Mouse (Mus musculus) cerebellum, adult 2 months (tissue): Measurements from ENCODE around the gene Ankrd12. TPM values are rescaled to one million over a fixed set of nuclear protein-coding genes. Genes with fewer than 3 reads are reported as not detected.
"Not testable (repeated sequence)": the region's sequence is repeated elsewhere in the genome, so short reads cannot be mapped to it uniquely, and the experiment has no call there.

Experiments
- DNase-seq, 2 experiments: peaks; one replicate each; pipeline ENCODE4 v3.0.0; 2021
- H3K27ac ChIP-seq: fragments of 200-500 bp; 2 replicates; pipeline ENCODE4 v1.5.1; 2012; ENCODE audit warnings: low read length, control low read depth, inconsistent platforms; ENCODE audit not compliant: insufficient read depth
- H3K27me3 ChIP-seq: fragments of 200-500 bp; 2 replicates; pipeline ENCODE4 v1.6.1; 2012; ENCODE audit warnings: inconsistent platforms, mild to moderate bottlenecking, low read length, moderate library complexity; ENCODE audit not compliant: control insufficient read depth, insufficient read depth
- H3K4me1 ChIP-seq: fragments of 200-500 bp; 2 replicates; pipeline ENCODE4 v1.6.1; 2011; ENCODE audit warnings: low read length; ENCODE audit not compliant: control insufficient read depth, insufficient read depth
- H3K4me3 ChIP-seq: fragments of 200-500 bp; replicated peaks from 2 replicates; pipeline ENCODE3; 2011; ENCODE audit warnings: mild to moderate bottlenecking, low read depth, low read length, control low read depth; ENCODE audit not compliant: insufficient read depth
- CTCF ChIP-seq: fragments of 200-500 bp; IDR thresholded peaks from 2 replicates; pipeline ENCODE4 v1.5.1; 2011; ENCODE audit warnings: low read depth, mild to moderate bottlenecking, control low read depth, low read length, moderate library complexity, borderline replicate concordance; ENCODE audit not compliant: insufficient read depth
- POLR2A ChIP-seq: fragments of 200-500 bp; IDR thresholded peaks from 2 replicates; pipeline ENCODE4 v1.6.1; 2011; ENCODE audit warnings: low read length, control low read depth, borderline replicate concordance; ENCODE audit not compliant: insufficient read depth
- WGBS: fragments of 180-500 bp; shearing (Covaris S2); methylation state at CpG from one replicate; pipeline ENCODE4 v1.1.7; 2018; 5-methylcytosine and 5-hydroxymethylcytosine counted together
- polyA plus RNA-seq: library from polyadenylated mRNA; depleted of rRNA; stranded (reverse); fragments of >200 nt; gene quantifications from 2 replicates; pipeline ENCODE4 v1.2.3, GENCODE M21; 2012

The Ankrd12 gene
- polyA plus RNA-seq, 1 experiment: 25.5 TPM

GRCm38 (mm10) chr17:66076174-66076927, 538 bp downstream of the Ankrd12 start:
- TF ChIP-seq CTCF: no peak
- no peak for TF ChIP-seq POLR2A
- peak overlapping the region; percentile 100 for H3K4me3 ChIP-seq
- under 1% methylated on average over 85 of the region's 95 CpGs for WGBS
- H3K4me1 ChIP-seq: no peaks in the 10 kb centered on the region
- H3K27me3 ChIP-seq: no peaks in the 10 kb centered on the region
- H3K27ac ChIP-seq: peak overlapping the region; percentile 87
- DNase-seq: peak; percentile 69 to 71

GRCm38 (mm10) chr17:66075827-66076173, 1.1 kb downstream of the Ankrd12 start:
- Histone ChIP-seq H3K4me3 (peak overlapping the region; percentile 100), H3K27me3 (no peaks in the 10 kb centered on the region), H3K4me1 (no peaks in the 10 kb centered on the region), H3K27ac (peak overlapping the region; percentile 87)
- under 1% methylated on average over 12 of the region's 12 CpGs for WGBS
- DNase-seq: no peak
- TF ChIP-seq POLR2A: no peak
- no peak for TF ChIP-seq CTCF

- TF ChIP-seq CTCF (no peak), POLR2A (no peak)
- Histone ChIP-seq H3K27me3 (no peaks in the 10 kb centered on the region), H3K4me1 (no peaks in the 10 kb centered on the region), H3K4me3 (no peak overlapping the region), H3K27ac (no peak overlapping the region)
- DNase-seq: no peak
- WGBS: 80% methylated on average over 7 of the region's 7 CpGs
Measured at GRCm38 (mm10) chr17:66073971-66074370, 2.9 kb downstream of the Ankrd12 start.

- H3K27ac ChIP-seq, H3K27me3 ChIP-seq, H3K4me1 ChIP-seq, DNase-seq, H3K4me3 ChIP-seq: not testable (repeated sequence)
- 96% methylated on average over 2 of the region's 2 CpGs for WGBS
Measured at GRCm38 (mm10) chr17:66069036-66069435, 7.9 kb downstream of the Ankrd12 start.

- H3K4me3 ChIP-seq: no peak overlapping the region
- TF ChIP-seq CTCF (no peak), POLR2A (no peak)
- 84% methylated on average over 4 of the region's 4 CpGs for WGBS
- no peak overlapping the region for H3K27ac ChIP-seq
- no peaks in the 10 kb centered on the region for H3K4me1 ChIP-seq
- no peak for DNase-seq
- no peaks in the 10 kb centered on the region for H3K27me3 ChIP-seq
Measured at GRCm38 (mm10) chr17:66065115-66065514, 11.8 kb downstream of the Ankrd12 start.

- Histone ChIP-seq H3K4me3 (no peak overlapping the region), H3K4me1 (no peaks in the 10 kb centered on the region), H3K27me3 (no peaks in the 10 kb centered on the region), H3K27ac (no peak overlapping the region)
- DNase-seq: no peak
- 74% methylated on average over 8 of the region's 8 CpGs for WGBS
- TF ChIP-seq POLR2A (no peak), CTCF (no peak)
Measured at GRCm38 (mm10) chr17:66061241-66061938, 15.5 kb downstream of the Ankrd12 start.

- TF ChIP-seq POLR2A (no peak), CTCF (no peak)
Measured at GRCm38 (mm10) chr17:66058160-66058559, 18.7 kb downstream of the Ankrd12 start.

GRCm38 (mm10) chr17:66057145-66057544, 19.7 kb downstream of the Ankrd12 start:
- 82% methylated on average over 2 of the region's 2 CpGs for WGBS
- no peaks in the 10 kb centered on the region for H3K27me3 ChIP-seq
- no peak for DNase-seq

More at GRCm38 (mm10) chr17:66058160-66058559, 18.7 kb downstream of the Ankrd12 start:
- no peak overlapping the region for H3K27ac ChIP-seq
- no peak overlapping the region for H3K4me3 ChIP-seq
- no peaks in the 10 kb centered on the region for H3K27me3 ChIP-seq
- 85% methylated on average over 4 of the region's 4 CpGs for WGBS
- peaks cover 5% of the 10 kb centered on the region; the same call in 1 of the 2 replicates for H3K4me1 ChIP-seq
- DNase-seq: no peak

More at GRCm38 (mm10) chr17:66057145-66057544, 19.7 kb downstream of the Ankrd12 start:
- TF ChIP-seq POLR2A: no peak
- TF ChIP-seq CTCF: no peak
- Histone ChIP-seq H3K4me1 (peaks cover 5% of the 10 kb centered on the region; the same call in 1 of the 2 replicates), H3K4me3 (no peak overlapping the region), H3K27ac (no peak overlapping the region)
